Mouse (Mus musculus): Measurements from ENCODE around the gene Fam240a.

GRCm38 (mm10) chr9:110896595-110896994 is 20.1 kb downstream of the Fam240a start:
- TF ChIP-seq POLR2A (IDR thresholded peaks at IDR 0.05; ENCODE audit: low read depth, low read length), result no peak
- no peak for TF ChIP-seq CTCF (IDR thresholded peaks at IDR 0.05; ENCODE audit: extremely low read depth, insufficient read depth, insufficient read length, insufficient replicate concordance)

Measured in spleen, adult 2 months (tissue).